Mouse (Mus musculus) thymus, postnatal 25 days (tissue): ENCODE measurements around the gene Tmed9.

ENCODE experiments used
- DNase-seq: peaks from one replicate; pipeline ENCODE4 v3.0.0; 2022

Tmed9 gene

GRCm38 (mm10) chr13:55573432-55573831, at the start of gene Tmed9:
Gene Tmed9 (plus strand): TSS chr13:55573732.
- DNase-seq = no peak

DNA sequence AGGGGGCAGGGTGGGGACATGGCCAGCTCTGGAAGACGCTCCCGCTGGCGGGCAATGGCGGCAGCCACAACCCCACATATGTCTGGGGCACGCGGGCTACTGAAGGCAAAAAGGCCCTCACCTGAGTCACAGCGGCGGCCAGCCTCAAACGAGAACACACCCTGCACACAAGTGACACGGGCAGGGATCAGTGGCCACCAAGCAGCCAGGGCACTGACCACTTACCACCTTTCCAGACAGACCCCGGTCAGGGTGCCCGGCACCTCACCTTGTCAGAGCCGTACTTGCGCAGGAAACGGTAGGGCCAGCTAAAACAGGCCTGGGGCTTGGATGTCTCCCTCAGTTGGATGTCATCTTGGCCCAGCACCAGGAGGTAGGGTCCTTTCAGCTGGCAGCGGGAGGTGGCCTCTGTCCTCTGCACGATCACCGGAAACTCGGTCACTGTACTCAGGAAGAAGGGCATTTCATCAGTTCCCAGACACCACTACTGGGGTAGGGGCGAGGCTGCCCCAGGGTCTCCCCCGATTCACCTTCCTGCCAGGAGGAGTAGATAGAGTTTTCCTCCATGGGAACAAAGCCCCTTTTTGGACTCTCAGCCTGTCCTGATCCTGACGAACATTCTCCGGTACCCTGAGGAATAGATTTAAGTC, 49.5 kb upstream of the Tmed9 start:
- no peak for DNase-seq

- no peak for DNase-seq
Measured at GRCm38 (mm10) chr13:55525733-55526553, 47.6 kb upstream of the Tmed9 start.

GRCm38 (mm10) chr13:55527212-55527611, 46.3 kb upstream of the Tmed9 start:
- no peak for DNase-seq

- DNase-seq = no peak
Measured at GRCm38 (mm10) chr13:55527834-55528772, 45.4 kb upstream of the Tmed9 start.

GRCm38 (mm10) chr13:55529198-55529915, 44.2 kb upstream of the Tmed9 start, which contains the start of gene Dok3:
Gene Dok3 (minus strand): TSS chr13:55529296.
- DNase-seq = no peak

GRCm38 (mm10) chr13:55535191-55535590, 38.3 kb upstream of the Tmed9 start:
- DNase-seq = no peak

DNA sequence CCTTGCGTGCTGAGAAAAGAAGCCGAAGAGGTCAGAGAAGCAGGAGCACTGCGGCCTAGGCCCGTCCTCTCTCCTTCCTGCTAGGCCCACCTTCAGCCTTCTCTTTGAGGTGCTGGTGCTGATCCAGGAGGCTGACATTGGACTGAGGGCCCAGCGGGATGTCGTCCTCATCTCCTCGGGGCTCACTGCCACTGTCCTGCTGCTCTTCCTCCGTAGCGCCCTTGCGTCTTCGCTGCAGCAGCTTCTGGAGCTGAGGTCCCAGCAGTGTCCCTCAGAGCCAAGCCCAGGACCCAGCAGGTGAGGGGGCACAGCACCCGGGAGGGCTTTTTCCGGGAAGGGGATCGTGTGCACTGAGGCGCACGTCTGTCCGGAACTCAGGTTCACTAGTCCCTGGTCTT, 37.7 kb upstream of the Tmed9 start:
- no peak for DNase-seq

DNA sequence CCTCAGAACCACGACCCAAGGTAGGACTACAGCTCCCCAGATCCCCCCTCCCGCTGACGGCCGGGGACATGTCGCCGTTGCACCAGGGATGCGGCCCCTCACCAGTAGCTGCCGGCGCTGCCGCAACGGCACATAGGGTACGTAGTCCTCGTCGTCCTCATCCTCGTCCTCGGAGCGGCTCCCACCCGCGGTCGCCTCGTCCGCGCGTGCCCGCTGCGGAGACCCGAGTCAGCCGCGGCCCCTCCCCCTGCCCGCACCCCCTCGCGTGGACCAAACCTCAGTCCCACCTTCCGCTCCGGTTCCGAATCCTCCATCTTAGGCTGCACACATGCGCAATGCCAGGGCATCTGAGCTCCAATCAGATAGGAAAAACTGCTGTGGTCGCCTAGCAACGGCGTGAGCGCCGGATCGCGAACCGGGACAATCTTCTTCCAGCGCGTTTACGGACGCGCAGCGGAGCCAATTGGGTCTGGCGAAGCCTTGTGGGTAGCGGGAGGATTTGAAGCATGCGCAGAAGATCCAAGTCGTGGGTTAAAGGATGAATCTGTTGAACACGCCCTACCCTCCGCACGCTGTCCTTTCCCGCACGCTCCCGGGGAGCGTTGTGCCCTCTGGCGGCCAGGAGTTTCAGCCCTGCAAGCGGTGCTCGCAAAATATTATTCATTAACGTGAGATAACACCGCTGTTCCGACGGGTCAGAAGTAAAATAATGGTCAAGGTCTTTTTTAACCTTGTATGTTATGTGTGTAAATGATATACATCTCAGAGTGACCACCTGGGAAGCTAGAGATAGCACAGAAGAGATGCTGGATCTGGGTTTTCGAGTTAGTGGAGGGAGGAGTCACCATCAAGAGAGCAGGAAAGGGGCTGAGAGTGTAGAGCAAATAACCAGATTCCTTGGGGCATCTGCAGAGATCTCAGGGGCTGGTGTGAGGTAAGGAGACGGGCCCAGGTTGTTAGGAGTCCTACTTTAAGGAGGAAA, 37.0 kb upstream of the Tmed9 start, which contains the start of gene Ddx41:
Gene Ddx41, minus strand, starts transcription at position 465 of the 982 bp plus-strand sequence.
- peak; percentile 99 for DNase-seq

- peak; percentile 28 for DNase-seq
Measured at GRCm38 (mm10) chr13:55540933-55541332, 32.6 kb upstream of the Tmed9 start.

- DNase-seq = no peak
Measured at GRCm38 (mm10) chr13:55542891-55543290, 30.6 kb upstream of the Tmed9 start.

GRCm38 (mm10) chr13:55543447-55543846, 30.1 kb upstream of the Tmed9 start:
- no peak for DNase-seq

DNA sequence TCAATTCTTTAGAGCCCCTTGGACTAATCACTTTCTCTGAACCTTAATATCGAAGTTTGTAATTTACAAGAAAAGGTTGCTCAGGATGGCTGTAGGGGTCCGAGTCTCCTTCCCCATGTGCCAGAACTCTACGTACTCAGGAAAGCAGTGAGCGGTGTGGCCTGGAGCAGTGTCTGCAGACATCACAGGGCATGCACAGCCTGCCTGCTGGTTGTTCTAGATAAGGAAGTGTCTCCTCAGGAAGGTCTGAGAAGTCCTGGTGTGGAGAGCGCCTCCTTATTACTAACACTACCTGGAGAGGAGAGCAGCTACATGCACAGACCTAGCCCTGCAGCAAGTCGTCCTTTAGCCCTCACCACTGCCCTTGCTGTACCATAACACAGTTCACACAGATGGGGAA, 28.7 kb upstream of the Tmed9 start:
- no peak for DNase-seq

DNA sequence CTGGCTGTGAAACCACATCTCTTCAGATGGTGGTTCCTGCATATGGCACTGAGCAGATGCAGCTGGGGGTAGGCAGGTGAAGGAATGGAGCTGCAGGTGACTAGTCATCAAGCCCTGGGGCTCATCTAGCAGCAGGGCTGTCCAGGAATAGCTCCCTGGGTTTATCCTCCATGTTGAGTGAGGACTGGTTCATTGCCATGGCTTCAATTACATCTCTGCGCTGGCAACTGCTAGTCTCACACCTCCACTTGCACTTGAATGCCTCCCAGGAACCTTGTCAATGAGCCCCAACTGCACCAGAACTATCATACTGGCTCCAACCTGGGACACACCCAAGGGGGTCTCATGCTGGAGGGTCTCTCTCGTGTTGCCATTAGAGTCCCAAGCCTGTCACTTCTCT, 25.6 kb upstream of the Tmed9 start:
- no peak for DNase-seq

DNA sequence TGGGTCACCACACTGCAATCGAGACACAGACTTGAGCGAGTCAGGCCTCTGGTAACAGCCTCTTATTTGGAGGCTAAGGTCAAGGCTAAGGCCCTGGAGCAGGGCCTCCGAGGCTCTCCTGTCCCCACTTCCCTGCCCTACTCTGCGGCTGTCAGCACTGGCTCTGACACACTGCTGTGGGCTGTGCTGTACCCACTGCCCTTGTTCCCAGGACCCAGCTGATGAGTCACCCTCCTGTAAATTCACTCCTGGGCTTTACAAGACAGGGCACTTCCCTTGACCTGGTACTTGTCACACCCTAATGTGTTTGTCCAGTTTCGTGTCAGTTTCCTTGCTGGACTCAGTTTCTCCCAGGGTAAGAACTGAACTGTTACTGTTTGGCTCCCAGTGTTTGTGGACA, 25.1 kb upstream of the Tmed9 start:
- DNase-seq = no peak

DNA sequence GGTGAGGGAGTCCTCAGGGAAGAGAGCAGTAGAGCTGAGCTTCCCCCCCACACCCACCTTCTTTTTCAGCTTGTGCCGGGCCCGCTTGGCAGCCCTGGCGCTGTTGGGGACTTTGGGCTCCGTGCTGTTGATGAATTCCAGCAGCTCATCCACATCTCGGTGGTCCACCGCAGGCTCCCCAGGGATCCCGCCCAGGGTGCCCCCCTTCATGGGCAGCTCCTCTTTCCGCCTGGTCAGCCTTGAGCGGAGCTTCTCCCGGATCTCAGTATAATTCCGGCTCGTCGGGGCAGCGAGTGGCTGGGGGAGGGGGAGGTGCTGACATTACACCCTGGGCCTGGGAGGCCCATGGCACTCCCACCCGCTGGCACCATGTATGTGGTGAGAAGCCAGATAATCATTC, 24.5 kb upstream of the Tmed9 start:
- no peak for DNase-seq

- no peak for DNase-seq
Measured at GRCm38 (mm10) chr13:55555921-55556320, 17.6 kb upstream of the Tmed9 start.

GRCm38 (mm10) chr13:55557499-55557898, 16.0 kb upstream of the Tmed9 start:
- no peak for DNase-seq

DNA sequence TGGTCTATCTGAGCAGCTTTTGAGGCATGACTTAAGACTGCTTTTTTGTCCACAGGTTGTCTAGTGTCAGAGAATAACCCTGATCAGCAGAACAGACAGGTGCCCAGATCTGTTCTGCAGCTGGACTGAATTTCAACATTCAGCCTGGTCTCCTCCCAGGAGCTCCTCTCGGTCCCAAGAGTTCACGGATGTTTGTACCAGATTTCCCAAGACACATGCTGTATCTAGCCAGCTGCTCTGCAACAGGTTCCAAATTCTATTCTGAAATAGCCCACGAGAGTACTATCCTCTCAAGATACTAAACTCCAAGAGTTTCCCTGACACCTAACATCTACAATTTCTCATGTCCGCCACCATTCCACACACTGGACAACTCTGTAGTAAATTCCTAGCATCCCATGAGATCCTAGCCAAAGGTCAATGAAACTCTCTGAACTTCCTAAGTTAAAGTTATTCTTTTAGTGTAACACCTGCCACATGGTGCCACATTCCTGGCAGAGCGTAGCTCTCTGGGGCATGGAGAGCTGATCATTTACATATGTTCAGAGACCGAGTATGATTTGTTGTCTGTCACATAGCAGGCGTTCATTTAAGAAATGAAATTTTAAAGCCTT, 10.2 kb upstream of the Tmed9 start:
- DNase-seq = no peak

- no peak for DNase-seq
Measured at GRCm38 (mm10) chr13:55567001-55567400, 6.5 kb upstream of the Tmed9 start.

GRCm38 (mm10) chr13:55567949-55568348, 5.6 kb upstream of the Tmed9 start:
- DNase-seq = no peak
